Mouse (Mus musculus) midbrain, embryonic 11.5 days (tissue): ENCODE results near the gene Dcaf12. TPM values are rescaled to one million over a fixed set of nuclear protein-coding genes. Genes with fewer than 3 reads are reported as not detected.

Experiments used
- ATAC-seq: fragments of 200-750 bp; cut with Nextera tagmentation; 2 replicates; pipeline ENCODE4 v1.8.0; 2017; ENCODE audit warnings: moderate TSS enrichment, moderate library complexity; ENCODE audit not compliant: low FRiP score
- DNase-seq: peaks from one replicate; pipeline ENCODE4 v3.0.0; 2015; ENCODE audit warnings: low spot score; ENCODE audit errors: missing footprints
- H3K27ac ChIP-seq: fragments of 300-500 bp; sonication (generic); 2 replicates; pipeline ENCODE4 v1.5.1; 2014; ENCODE audit warnings: low read depth, low read length
- H3K27me3 ChIP-seq: fragments of 300-500 bp; sonication (generic); 2 replicates; pipeline ENCODE4 v1.6.1; 2014; ENCODE audit warnings: mild to moderate bottlenecking, low read length, moderate library complexity, mixed read lengths; ENCODE audit not compliant: control insufficient read depth, insufficient read depth
- H3K36me3 ChIP-seq: fragments of 300-500 bp; sonication (generic); 2 replicates; pipeline ENCODE4 v1.6.1; 2014; ENCODE audit warnings: mild to moderate bottlenecking, low read length, moderate library complexity, mixed read lengths; ENCODE audit not compliant: control insufficient read depth, insufficient read depth
- H3K4me1 ChIP-seq: fragments of 300-500 bp; sonication (generic); 2 replicates; pipeline ENCODE4 v1.6.1; 2014; ENCODE audit warnings: low read length; ENCODE audit not compliant: control insufficient read depth, insufficient read depth
- H3K4me2 ChIP-seq: fragments of 300-500 bp; sonication (generic); 2 replicates; pipeline ENCODE4 v1.6.1; 2014; ENCODE audit warnings: mild to moderate bottlenecking, moderate library complexity
- H3K4me3 ChIP-seq: fragments of 300-500 bp; sonication (generic); 2 replicates; pipeline ENCODE4 v1.5.1; 2014; ENCODE audit warnings: low read depth, low read length
- H3K9ac ChIP-seq: fragments of 300-500 bp; sonication (generic); 2 replicates; pipeline ENCODE4 v1.6.1; 2014; ENCODE audit warnings: low read length
- H3K9me3 ChIP-seq: fragments of 300-500 bp; sonication (generic); 2 replicates; pipeline ENCODE4 v1.6.1; 2016; ENCODE audit warnings: low read length; ENCODE audit not compliant: control insufficient read depth
- WGBS: fragments of 180-500 bp; shearing (Covaris S2); extraction: QIAGEN DNeasy Blood & Tissue Kit; methylation state at CpG from one replicate; pipeline ENCODE4 v1.1.7; 2014; 5-methylcytosine and 5-hydroxymethylcytosine counted together
- polyA plus RNA-seq: library from polyadenylated mRNA; unstranded; fragments of >200 nt; fragmentation: Nextera tagmentation; extraction: Ambion mirVana; gene quantifications from 2 replicates; pipeline ENCODE4 v1.2.1, GENCODE M21; 2014

The Dcaf12 gene
- 49.2 and 51.4 TPM in 2 replicates for polyA plus RNA-seq

DNA sequence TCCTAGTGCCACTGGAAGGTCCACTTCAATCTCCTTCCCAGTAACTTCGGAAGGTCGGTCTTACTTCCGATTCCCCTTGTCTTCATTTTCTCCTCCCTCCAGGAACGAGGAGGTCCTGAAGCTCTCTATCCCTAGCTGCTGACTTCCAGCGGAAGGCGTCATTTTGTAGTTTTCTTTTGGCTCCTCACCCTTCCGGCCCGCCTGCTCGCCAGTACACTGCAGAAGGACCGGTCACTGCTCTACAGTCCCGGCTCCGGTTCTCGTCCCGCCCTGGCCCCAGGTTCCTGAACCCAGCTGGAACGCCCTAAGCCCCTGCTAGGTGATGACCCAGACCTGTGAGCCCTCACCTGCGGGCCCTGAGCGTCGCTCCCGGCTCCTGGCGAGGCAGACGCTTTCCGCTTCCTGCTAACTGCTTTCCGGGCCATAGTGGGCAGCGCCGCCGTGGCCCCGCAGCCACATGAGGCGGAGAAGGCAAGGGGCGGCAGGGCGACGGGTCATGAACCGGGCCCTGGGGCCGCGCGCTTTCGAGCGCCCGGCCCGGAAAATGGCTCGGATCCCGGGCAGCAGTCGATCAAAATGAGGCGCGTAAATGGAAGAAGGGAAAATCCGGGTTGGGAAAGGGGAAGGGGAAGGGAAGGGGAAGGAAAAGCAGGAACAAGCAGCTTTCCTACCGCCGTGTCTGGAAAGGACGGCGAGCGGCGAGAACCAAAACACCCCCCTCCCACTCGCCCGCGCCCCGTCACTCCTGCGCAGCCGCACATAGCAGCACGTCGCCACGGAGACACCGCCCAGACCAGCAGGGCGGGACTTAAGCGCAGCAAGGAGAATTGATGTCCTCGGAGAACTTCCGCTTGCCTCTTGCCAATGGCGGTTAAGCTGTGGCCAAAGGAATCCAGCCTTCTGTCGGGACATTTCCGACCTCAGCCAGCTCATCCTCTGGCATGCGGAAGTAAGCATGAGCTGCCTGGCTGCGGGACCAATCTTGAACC is at the start of gene Dcaf12:
Gene Dcaf12, minus strand, starts transcription at position 749 of the 989 bp plus-strand sequence.
- DNase-seq (peak; percentile 97), ATAC-seq (peak; percentile 99)
- peak within 1 kb of the TSS; percentile 89 for H3K9ac ChIP-seq
- H3K27ac ChIP-seq, result peak within 1 kb of the TSS; percentile 63
- peaks cover 9% of the 10 kb centered on the region for H3K4me1 ChIP-seq
- WGBS, result under 1% methylated on average over 70 of the region's 70 CpGs
- H3K9me3 ChIP-seq, result no peaks in the 10 kb centered on the region
- H3K36me3 ChIP-seq, result peaks cover 2% of the 10 kb centered on the region; the same call in 1 of the 2 replicates
- H3K4me3 ChIP-seq, result peak within 1 kb of the TSS; percentile 81
- no peaks in the 10 kb centered on the region for H3K27me3 ChIP-seq
- H3K4me2 ChIP-seq, result peak within 1 kb of the TSS; percentile 83

DNA sequence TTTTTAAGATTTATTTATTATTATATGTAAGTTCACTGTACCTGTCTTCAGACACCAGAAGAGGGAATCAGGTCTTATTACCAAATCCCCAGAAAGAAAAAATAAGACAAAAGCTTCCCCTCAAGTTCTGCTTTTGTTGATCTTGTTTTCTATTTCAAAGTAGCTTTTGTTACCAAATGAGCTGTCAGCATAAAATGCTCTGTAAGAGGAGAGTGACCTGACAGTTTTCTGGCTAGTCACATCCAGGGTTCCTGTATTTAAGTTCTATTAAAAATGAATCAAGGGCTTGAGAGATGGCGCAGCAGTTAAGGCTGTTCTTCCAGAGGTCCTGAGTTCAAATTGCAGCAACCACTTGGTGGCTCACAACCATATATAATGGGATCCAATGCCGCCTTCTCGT is 46.4 kb upstream of the Dcaf12 start:
- Histone ChIP-seq H3K4me1 (no peaks in the 10 kb centered on the region), H3K4me2 (no peak overlapping the region), H3K27ac (no peak overlapping the region), H3K27me3 (no peaks in the 10 kb centered on the region), H3K36me3 (peaks cover 2% of the 10 kb centered on the region; the same call in 1 of the 2 replicates), H3K4me3 (no peak overlapping the region), H3K9me3 (no peaks in the 10 kb centered on the region), H3K9ac (no peak overlapping the region)
- no peak for ATAC-seq
- DNase-seq, result no peak
- 93% methylated on average over 3 of the region's 3 CpGs for whole genome bisulfite sequencing

GRCm38 (mm10) chr4:41359358-41359757 is 44.7 kb upstream of the Dcaf12 start:
- peaks cover 2% of the 10 kb centered on the region; the same call in 1 of the 2 replicates for H3K36me3 ChIP-seq
- 94% methylated on average over 7 of the region's 7 CpGs for WGBS
- no peak overlapping the region for H3K4me2 ChIP-seq
- ATAC-seq (no peak), DNase-seq (no peak)
- H3K9ac ChIP-seq, result no peak overlapping the region
- no peaks in the 10 kb centered on the region for H3K9me3 ChIP-seq
- H3K4me3 ChIP-seq, result no peak overlapping the region
- H3K27ac ChIP-seq, result no peak overlapping the region
- H3K27me3 ChIP-seq, result no peaks in the 10 kb centered on the region
- H3K4me1 ChIP-seq, result no peaks in the 10 kb centered on the region

DNA sequence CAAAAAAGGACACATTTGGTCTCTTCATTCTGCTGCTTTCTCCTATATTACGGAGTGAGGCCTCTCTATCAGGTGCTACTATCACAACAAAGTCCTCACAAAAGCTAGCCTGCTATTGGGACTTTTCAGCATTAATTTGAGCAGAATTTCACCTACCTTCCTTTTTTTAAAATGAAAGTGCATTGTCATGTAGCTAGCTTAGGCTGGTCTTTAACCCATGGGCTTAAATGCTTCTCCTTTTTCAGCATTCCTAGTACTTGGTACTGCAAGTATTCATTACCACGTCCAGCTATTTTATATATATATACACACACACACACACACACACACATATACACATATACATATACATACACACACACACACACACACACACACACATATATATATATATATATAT is 44.0 kb upstream of the Dcaf12 start:
- H3K9ac ChIP-seq, result no peak overlapping the region
- no peak overlapping the region for H3K4me3 ChIP-seq
- no peak overlapping the region for H3K4me2 ChIP-seq
- H3K27me3 ChIP-seq, result no peaks in the 10 kb centered on the region
- WGBS, result 93% methylated on average over 2 of the region's 2 CpGs
- ATAC-seq (no peak), DNase-seq (peak; percentile 21)
- peaks cover 2% of the 10 kb centered on the region; the same call in 1 of the 2 replicates for H3K36me3 ChIP-seq
- H3K9me3 ChIP-seq, result no peaks in the 10 kb centered on the region
- H3K27ac ChIP-seq, result no peak overlapping the region
- no peaks in the 10 kb centered on the region for H3K4me1 ChIP-seq

- Histone ChIP-seq H3K4me3 (no peak overlapping the region), H3K4me1 (no peaks in the 10 kb centered on the region), H3K9me3 (no peaks in the 10 kb centered on the region), H3K27ac (no peak overlapping the region), H3K9ac (no peak overlapping the region), H3K4me2 (no peak overlapping the region), H3K36me3 (peaks cover 2% of the 10 kb centered on the region; the same call in 1 of the 2 replicates), H3K27me3 (no peaks in the 10 kb centered on the region)
- DNase-seq (no peak), ATAC-seq (no peak)
- WGBS, result 43% methylated on average over 2 of the region's 2 CpGs
Measured at GRCm38 (mm10) chr4:41357154-41357553, 42.5 kb upstream of the Dcaf12 start.

- DNase-seq (no peak), ATAC-seq (no peak)
- WGBS, result 92% methylated on average over 1 of the region's 1 CpGs
- no peak overlapping the region for H3K4me3 ChIP-seq
- H3K36me3 ChIP-seq, result no peaks in the 10 kb centered on the region; the same call in none of the 2 replicates
- H3K4me2 ChIP-seq, result no peak overlapping the region
- H3K9ac ChIP-seq, result no peak overlapping the region
- H3K27me3 ChIP-seq, result no peaks in the 10 kb centered on the region
- no peaks in the 10 kb centered on the region for H3K9me3 ChIP-seq
- no peak overlapping the region for H3K27ac ChIP-seq
- peaks cover 4% of the 10 kb centered on the region; the same call in 1 of the 2 replicates for H3K4me1 ChIP-seq
Measured at GRCm38 (mm10) chr4:41353265-41353664, 38.6 kb upstream of the Dcaf12 start.

- no peak overlapping the region for H3K4me2 ChIP-seq
- DNase-seq, result no peak
- H3K9ac ChIP-seq, result no peak overlapping the region
- no peaks in the 10 kb centered on the region for H3K27me3 ChIP-seq
- no peaks in the 10 kb centered on the region for H3K9me3 ChIP-seq
- H3K4me3 ChIP-seq, result no peak overlapping the region
- 94% methylated on average over 4 of the region's 4 CpGs for WGBS
- no peaks in the 10 kb centered on the region; the same call in none of the 2 replicates for H3K36me3 ChIP-seq
- no peak for ATAC-seq
- H3K27ac ChIP-seq, result no peak overlapping the region
- peaks cover 7% of the 10 kb centered on the region for H3K4me1 ChIP-seq
Measured at GRCm38 (mm10) chr4:41352758-41353157, 38.1 kb upstream of the Dcaf12 start.

- peak overlapping the region; percentile 63 for H3K4me3 ChIP-seq
- peaks cover 7% of the 10 kb centered on the region for H3K4me1 ChIP-seq
- 0% methylated on average over 27 of the region's 28 CpGs for WGBS
- H3K9ac ChIP-seq, result peak overlapping the region; percentile 72
- peak overlapping the region; percentile 81 for H3K27ac ChIP-seq
- H3K4me2 ChIP-seq, result peak overlapping the region; percentile 59
- DNase-seq, result no peak
- H3K27me3 ChIP-seq, result no peaks in the 10 kb centered on the region
- ATAC-seq, result peak; percentile 86; the same call in 1 of the 2 replicates
- H3K9me3 ChIP-seq, result no peaks in the 10 kb centered on the region
- H3K36me3 ChIP-seq, result no peaks in the 10 kb centered on the region; the same call in 1 of the 2 replicates
Measured at GRCm38 (mm10) chr4:41349199-41349591, 34.5 kb upstream of the Dcaf12 start.
